Mouse (Mus musculus) kidney, adult 18-20 months (tissue): ENCODE measurements around the gene Gm266.

Experiments
- DNase-seq: peaks from one replicate; pipeline ENCODE4 v3.0.0; 2021

Gm266 gene

GRCm38 (mm10) chr12:111503063-111503567, 17.5 kb upstream of the Gm266 start:
- no peak for DNase-seq

- DNase-seq, result no peak
Observed at GRCm38 (mm10) chr12:111500725-111501124, 15.1 kb upstream of the Gm266 start.

DNA sequence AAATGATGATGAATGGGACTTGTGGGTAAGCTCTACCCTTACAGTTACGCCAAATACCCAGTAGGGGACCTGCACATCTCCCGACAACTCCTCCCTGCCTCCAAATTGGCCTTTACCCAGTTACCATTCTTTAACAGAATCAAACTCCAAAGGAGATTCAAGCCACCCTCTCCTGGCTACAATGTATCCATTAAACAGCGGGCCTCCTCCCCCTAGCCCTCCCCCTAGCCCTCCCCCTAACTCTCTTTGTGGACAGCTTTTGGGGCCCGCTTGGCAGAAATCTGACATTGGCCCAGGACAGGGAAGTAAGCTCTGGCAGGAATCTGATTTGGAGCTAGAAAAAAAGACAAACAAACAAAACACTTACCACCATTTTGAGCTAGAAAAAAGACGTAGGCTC, 14.0 kb upstream of the Gm266 start:
- no peak for DNase-seq

GRCm38 (mm10) chr12:111497076-111497475, 11.5 kb upstream of the Gm266 start:
- no peak for DNase-seq

GRCm38 (mm10) chr12:111494931-111495330, 9.3 kb upstream of the Gm266 start:
- DNase-seq, result no peak

DNA sequence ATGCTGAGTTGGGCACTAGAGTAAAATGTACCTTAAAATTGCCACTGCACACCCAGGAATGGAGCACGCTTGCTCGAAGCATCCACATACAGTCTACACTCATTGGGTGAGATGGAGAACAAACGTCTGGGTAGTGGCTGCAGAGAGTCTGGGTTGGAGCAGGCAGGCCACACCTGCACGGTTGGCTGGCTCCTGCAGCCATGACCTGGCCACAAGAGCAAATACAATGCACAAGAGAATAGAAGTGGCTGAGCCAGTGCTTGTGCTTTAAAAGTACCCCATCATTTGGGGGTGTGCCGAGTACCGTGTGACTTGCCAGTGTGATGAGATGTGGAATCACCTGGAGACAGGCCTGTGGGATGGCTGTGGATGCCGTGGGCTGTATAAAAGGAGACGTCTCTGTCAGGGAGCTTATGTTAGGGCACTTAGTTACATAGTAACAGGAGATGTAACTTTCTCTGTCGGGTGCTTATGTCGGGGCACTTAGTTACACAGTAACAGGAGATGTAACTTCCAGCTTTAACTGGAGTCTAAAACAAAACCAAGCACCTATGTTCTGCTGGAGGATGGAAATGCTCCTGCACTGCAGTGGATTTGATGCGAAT, 3.7 kb upstream of the Gm266 start:
- DNase-seq, result peak; percentile 61

DNA sequence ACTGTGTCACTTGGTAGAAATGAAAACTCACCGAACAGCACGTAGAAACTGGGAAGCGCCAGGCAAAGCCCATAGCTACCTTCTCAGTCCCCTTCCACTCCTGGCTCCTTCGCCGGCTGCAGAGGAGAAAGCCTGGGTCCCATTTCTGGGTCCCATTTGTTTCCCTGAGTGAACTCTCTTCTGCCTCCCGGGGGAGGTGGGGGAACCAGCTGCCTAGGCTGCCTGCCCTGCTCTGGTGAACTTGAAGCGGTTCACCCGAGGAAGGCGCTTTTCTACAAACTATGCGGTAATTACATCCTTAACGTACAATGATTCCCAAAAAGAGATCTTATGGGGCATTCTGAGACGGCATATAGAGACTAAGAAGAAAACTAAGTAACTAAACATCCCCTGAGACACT, 832 bp upstream of the Gm266 start:
- DNase-seq, result no peak

- peak; percentile 33 for DNase-seq
Observed at GRCm38 (mm10) chr12:111485046-111485651, 474 bp downstream of the Gm266 start.

DNA sequence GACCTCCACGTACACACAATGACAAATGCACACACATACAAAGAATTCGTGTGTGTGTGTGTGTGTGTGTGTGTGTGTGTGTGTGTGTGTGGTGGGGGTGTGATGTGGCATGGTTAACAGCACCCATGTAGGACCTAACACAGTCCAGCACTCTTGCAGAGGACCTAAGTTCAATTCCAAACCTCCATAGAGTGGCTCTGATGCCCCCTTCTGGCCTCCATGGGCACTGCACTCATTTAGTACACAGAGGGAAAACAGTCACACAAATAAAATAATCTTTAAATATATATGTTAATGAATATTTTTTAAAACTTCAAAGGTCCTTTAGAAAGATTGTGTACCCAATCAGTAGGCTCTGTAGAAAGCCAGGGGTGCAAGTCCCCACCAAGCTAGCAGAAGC, 5.7 kb downstream of the Gm266 start:
- DNase-seq, result peak; percentile 63

DNA sequence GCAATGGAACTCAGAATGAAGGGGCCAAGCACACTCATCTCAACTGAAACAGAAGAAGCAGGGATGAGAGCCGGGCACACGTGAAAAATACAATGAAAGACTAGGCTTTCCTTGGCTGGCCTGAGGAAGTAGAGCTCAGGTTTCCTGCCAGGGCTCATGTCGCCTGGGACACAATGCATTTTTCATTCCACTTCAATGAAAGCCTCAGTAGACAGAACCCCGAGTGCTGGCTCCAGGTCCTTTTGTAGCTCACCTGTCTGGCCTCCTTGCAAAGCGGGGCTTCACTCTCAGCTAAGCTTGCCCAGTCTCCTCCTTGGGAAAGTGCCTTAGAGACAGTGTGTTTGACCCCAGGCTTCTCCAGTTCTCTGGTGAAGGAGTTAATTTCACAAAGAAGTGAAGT, 6.7 kb downstream of the Gm266 start:
- no peak for DNase-seq

DNA sequence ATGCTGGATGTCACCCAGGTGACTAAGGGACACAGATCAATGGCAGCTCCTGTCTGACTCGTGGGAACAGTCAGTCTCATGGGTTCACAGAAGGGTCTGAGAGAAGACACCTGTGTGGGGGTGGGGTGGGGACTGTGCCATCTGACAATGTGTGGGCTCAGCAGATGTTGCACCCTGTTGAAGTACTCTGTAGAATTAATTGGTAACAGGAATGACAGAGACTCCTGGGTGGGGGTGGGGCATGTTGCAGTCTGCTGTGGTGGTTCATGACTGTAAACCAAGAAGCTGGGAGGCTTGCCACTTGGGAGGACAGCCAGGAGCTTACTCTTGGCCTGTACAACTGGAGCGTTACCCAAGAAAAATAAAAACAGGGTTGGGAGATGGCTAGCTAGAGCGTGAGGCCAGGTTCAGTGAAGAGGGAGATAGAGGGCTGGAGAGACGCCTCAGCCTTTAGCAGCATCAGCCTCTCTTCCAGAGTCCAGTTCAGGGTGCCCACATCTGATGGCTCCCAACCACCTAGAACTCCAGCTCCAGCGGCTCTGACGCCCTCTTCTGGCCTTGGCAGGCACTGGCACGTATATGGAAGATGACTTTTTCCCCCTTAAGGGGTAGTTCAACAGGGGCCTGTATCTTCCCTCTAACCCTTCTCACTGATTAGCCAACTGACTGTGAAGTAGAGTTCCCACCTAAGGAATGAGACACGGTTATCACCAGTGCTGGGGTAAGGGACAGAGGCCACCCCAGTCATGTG, 10.6 kb downstream of the Gm266 start:
- peak; percentile 75 for DNase-seq

GRCm38 (mm10) chr12:111474384-111474783, 11.2 kb downstream of the Gm266 start:
- DNase-seq, result no peak

- DNase-seq, result no peak
Observed at GRCm38 (mm10) chr12:111472886-111473285, 12.7 kb downstream of the Gm266 start.

DNA sequence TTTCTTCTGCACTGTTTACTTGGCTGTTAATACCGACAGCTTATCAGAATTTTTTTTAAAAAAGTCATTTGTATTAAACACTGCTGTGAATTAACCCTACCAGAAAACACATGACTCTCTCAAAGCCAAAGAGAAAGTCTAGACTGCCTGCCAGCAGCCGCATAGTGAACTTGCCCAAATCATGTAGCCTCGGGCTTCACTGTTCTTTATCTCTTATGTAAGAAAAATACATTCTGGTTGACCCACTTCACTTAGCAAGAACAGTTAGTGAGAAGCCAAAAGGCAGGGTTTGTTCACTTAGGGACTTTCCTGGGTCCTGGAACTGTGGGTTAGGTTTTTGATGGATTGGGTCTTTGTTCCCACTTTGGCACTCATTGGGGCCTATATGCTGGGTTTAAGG, 13.9 kb downstream of the Gm266 start:
- no peak for DNase-seq

DNA sequence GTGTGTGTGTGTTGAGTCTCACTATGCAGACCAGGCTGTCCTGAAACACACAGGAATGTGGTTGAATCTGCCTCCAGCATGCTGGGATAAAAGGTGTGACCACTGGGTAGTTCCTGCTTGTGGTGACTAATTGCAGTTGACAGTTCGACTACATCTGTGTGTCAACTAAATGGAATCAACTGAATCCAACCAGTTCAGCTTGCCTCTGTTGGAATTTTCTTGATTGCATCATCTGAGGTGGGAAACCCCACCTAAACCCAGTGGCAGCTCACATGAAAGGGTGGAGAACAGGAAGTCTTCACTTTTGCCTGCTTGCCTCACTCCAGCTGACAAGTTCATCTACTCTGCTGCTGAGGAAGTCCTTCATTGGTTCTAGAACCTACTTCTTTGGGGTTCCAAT, 14.5 kb downstream of the Gm266 start:
- no peak for DNase-seq

GRCm38 (mm10) chr12:111469507-111469906, 16.1 kb downstream of the Gm266 start:
- DNase-seq, result peak; percentile 75

DNA sequence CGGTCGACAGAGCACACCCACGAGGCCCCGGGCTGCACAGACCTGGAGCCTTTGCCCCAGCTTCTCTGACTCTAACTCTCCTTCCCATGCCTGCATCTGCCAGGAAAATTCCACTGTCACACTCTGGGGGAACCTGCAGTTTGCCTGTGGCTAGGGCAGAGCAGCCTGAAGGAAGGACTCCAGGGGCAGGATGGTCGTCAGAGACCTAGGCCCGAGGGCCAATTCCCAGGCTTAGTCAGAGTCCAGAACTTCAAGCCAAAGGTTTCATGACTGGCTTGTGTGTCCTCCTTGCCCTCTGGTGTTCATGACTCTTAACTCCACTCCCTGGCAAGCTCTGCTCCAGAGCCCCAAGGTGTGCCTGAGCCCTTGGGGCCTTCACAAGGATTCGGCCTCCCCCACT, 17.4 kb downstream of the Gm266 start:
- no peak for DNase-seq

DNA sequence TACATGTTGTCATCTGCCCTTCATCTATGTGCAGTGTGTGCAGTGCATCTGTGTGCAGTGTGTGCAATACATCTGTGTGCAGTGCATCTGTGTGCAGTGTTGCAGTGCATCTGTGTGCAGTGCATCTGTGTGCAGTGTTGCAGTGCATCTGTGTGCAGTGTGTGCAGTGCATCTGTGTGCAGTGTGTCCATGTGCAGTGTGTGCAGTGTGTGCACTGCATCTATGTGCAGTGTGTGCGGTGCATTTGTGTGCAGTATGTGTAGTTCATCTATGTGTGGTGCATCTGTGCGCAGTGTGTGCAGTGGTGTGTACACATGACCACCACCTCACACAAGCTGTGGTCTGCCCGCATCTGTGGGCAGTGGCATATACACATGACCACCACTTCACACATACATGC, 19.3 kb downstream of the Gm266 start:
- DNase-seq, result no peak

DNA sequence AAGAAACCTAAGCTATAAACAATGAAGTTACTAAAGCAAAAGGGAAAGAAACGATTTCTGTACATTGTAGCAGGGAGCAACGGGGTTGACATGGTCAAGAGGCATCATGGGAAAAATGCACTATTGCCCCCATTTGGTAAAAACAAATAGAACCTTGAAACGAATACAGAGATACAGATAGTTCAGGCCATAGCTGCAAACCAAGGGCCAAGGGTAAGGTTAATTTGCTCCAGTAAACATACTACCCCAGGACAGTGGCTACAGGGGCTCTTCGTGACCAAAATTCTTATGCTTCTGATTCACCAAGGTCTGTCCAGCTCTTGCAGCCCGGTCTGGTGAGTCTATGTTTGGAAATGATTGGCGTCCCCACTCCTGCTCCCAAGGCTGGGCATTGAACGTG, 22.1 kb downstream of the Gm266 start:
- no peak for DNase-seq

GRCm38 (mm10) chr12:111457742-111458141, 27.9 kb downstream of the Gm266 start:
- DNase-seq, result no peak

- DNase-seq, result no peak
Observed at GRCm38 (mm10) chr12:111455860-111456259, 29.8 kb downstream of the Gm266 start.

GRCm38 (mm10) chr12:111455311-111455846, 30.2 kb downstream of the Gm266 start:
- peak; percentile 40 for DNase-seq

GRCm38 (mm10) chr12:111454543-111455280, 30.9 kb downstream of the Gm266 start:
- DNase-seq, result no peak
